Mouse (Mus musculus) adipocyte (in vitro differentiated cells): ENCODE results near the gene Pabpc4l.
"Not testable (repeated sequence)": the region's sequence is repeated elsewhere in the genome, so short reads cannot be mapped to it uniquely, and the experiment has no call there.

Experiments used
- DNase-seq: peaks from one replicate; pipeline ENCODE4 v3.0.0-alpha.2; 2016; ENCODE audit warnings: low spot score

Gene Pabpc4l

GRCm38 (mm10) chr3:46447481-46448265 lies at the start of gene Pabpc4l:
TSS of gene Pabpc4l (minus strand) at chr3:46448219.
- DNase-seq = no peak

DNA sequence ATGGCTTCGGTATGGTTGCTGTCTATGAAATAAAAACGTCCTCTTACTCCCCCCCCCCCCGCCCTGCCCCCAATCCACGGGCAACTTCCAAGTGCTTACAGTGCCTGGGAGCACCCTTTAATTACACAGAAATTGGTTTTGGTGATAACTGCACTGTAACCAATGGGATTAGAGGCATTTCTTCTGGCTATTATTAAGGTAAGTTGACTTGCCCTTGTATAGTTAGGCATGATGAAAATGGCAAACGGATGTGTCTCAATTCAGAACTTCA lies 42.9 kb upstream of the Pabpc4l start:
- no peak for DNase-seq

DNA sequence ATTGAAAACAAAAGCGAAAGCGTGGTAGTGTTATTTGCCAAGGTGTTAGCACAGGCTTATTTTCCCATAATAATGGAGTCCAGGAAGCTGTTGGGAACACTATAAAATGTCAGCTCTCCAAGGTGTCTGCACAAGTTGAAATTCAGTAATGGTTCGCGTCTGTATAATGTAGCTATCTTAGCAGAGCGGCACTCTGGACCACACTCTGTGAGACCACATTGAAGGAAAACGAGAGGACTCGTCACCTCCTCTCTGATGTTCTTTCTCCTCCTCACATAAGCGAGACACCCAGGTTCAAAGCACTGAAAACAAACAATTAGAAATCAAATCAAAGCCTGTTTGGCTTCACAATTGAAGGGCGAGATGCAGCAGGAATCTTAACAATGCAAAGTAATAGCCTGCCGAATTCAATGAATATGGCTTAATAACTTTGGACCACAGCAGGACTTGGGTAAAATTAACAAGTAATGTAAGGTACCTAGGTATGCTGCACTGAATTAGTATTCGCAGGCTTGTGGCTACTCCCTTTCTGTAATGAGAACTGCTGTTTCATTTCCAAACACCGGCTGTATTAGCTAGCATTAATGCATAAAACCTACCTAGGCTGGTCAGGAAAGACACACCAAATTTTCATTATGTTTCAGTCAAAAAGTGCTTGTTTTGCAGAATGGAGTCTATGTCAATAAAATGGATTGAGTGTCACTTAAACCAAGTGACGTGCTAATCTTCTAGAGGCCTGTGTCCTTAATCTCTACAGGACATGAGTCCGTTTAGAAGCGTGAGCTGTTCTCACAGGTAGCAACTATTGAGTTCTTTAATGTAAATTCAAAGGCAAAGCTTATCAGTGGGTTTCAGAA lies 42.3 kb upstream of the Pabpc4l start:
- no peak for DNase-seq

GRCm38 (mm10) chr3:46486091-46486490 lies 38.1 kb upstream of the Pabpc4l start:
- DNase-seq = not testable (repeated sequence)

- DNase-seq = no peak
Observed at GRCm38 (mm10) chr3:46448266-46448532, 180 bp upstream of the Pabpc4l start.

DNA sequence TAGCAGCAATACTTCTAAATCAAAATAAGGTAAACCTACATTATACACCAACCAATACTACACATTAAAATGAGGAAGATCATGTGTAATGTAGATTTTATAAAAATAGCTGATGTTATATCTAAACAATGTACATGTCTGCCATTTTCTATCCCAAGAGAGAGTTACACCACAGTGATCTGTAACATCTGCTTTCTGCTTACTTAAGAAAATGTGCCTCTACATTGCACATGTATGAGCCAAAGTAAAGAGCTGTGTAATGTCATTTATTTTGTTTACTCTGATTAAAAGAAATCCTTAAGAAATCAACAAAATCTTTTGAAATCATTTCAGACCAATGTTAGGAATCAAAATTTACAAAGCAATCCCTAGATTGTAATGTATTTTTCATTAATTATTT lies 16.6 kb downstream of the Pabpc4l start:
- DNase-seq = no peak
